Mouse (Mus musculus) G1E (cell line): ENCODE data around the gene Cry2.

Source experiments
- CTCF ChIP-seq: IDR thresholded peaks from 2 replicates; pipeline ENCODE4 v1.5.1; 2012; ENCODE audit warnings: low read depth, low read length, inconsistent platforms, mixed read lengths
- GATA1 ChIP-seq: IDR thresholded peaks from 2 replicates; pipeline ENCODE4 v1.6.1; 2012; ENCODE audit warnings: borderline replicate concordance, low read length, inconsistent platforms, mixed read lengths

DNA sequence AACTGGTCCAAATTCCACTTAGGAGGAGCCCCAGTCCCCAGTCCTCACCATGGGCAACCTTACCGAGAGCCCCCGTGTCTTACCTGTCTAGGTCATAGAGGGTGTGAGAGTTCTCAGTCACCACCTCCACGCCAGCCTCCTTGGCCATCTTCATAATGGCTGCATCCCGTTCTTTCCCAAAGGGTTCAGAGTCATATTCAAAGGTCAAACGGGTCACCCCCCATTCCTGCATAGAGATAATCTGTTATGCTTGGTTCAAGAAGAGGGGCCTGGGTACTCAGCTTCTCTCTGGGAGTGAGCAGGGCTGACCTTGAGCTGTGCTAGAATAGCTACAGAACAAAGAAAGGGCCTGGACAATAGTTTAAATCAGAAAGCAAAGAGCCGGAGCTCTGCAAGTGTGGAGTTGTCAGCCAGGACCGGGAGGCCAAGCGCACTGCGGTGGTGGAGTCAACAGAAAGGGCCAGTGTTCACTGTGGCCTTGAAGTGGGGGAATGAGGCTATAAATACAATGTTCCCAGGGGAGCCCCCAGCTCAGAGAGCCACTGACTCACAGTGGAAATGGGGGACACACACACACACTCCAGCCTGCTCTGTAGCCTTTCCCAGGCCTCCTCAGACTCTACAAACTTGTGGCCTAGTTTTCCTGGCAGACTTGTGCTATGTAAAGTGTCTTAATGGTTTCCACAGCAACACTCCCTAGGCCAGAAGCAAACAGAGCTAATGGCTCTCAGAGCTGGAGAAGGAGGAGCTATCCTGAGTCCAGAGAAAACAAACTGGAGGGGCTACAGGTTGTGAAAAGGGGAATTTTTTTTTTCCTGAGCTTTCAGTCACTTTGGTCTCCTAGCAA is 9.2 kb downstream of the Cry2 start:
- TF ChIP-seq CTCF (no peak), GATA1 (no peak)
